Mouse (Mus musculus) embryonic fibroblast, embryonic 13.5 days (primary cell): ENCODE data around the gene Sytl2.

Source experiments
- CTCF ChIP-seq: IDR thresholded peaks from 2 replicates; pipeline ENCODE4 v1.5.1; 2011; ENCODE audit warnings: mild to moderate bottlenecking, control low read depth, low read length, moderate library complexity, borderline replicate concordance; ENCODE audit not compliant: insufficient read depth
- POLR2A ChIP-seq: IDR thresholded peaks from 2 replicates; pipeline ENCODE4 v1.6.1; 2011; ENCODE audit warnings: low read depth, mild to moderate bottlenecking, control low read depth, low read length, moderate library complexity

GRCm38 (mm10) chr7:90347779-90348437 lies 45.9 kb downstream of the Sytl2 start:
- TF ChIP-seq CTCF (no peak), POLR2A (no peak)
